Mouse (Mus musculus): ENCODE data around the gene Taar7a.

- TF ChIP-seq CTCF (IDR thresholded peaks at IDR 0.05; ENCODE audit: insufficient read depth, low read length) (no peak), POLR2A (IDR thresholded peaks at IDR 0.05; ENCODE audit: borderline replicate concordance, extremely low read depth, low read depth, low read length) (no peak)
These were observed 22.6 kb downstream of the Taar7a start, which contains the start of gene Taar5 for GRCm38 (mm10) chr10:23970656-23971165.
